Mouse (Mus musculus) heart, embryonic 13.5 days (tissue): ENCODE data around the gene Prkar2a. TPM values are rescaled to one million over a fixed set of nuclear protein-coding genes. Genes with fewer than 3 reads are reported as not detected.

Experiments used
- ATAC-seq: fragments of 200-750 bp; cut with Nextera tagmentation; 2 replicates; pipeline ENCODE4 v1.8.0; 2017; ENCODE audit warnings: moderate TSS enrichment; ENCODE audit not compliant: insufficient number of reproducible peaks, low FRiP score, low TSS enrichment; ENCODE audit errors: extremely low read depth
- H3K27ac ChIP-seq: fragments of 300-500 bp; sonication (generic); replicated peaks from 2 replicates; pipeline ENCODE4 v1.5.1; 2015; ENCODE audit warnings: moderate library complexity, mild to moderate bottlenecking, inconsistent platforms
- H3K27me3 ChIP-seq: fragments of 300-500 bp; sonication (generic); replicated peaks from 2 replicates; pipeline ENCODE4 v1.6.1; 2015; ENCODE audit warnings: mild to moderate bottlenecking, inconsistent platforms
- H3K36me3 ChIP-seq: fragments of 300-500 bp; sonication (generic); 2 replicates; pipeline ENCODE4 v1.6.1; 2015; ENCODE audit warnings: mild to moderate bottlenecking, inconsistent platforms
- H3K4me1 ChIP-seq: fragments of 300-500 bp; sonication (generic); 2 replicates; pipeline ENCODE4 v1.6.1; 2015; ENCODE audit warnings: inconsistent platforms
- H3K4me2 ChIP-seq: fragments of 300-500 bp; sonication (generic); 2 replicates; pipeline ENCODE4 v1.6.1; 2015; ENCODE audit warnings: inconsistent platforms, mild to moderate bottlenecking, moderate library complexity
- H3K4me3 ChIP-seq: fragments of 300-500 bp; sonication (generic); 2 replicates; pipeline ENCODE4 v1.5.1; 2015; ENCODE audit warnings: moderate library complexity, mild to moderate bottlenecking, inconsistent platforms
- H3K9ac ChIP-seq: fragments of 300-500 bp; sonication (generic); 2 replicates; pipeline ENCODE4 v1.6.1; 2015; ENCODE audit warnings: inconsistent platforms, mild to moderate bottlenecking, moderate library complexity
- H3K9me3 ChIP-seq: fragments of 300-500 bp; sonication (generic); 2 replicates; pipeline ENCODE4 v1.6.1; 2016; ENCODE audit warnings: inconsistent platforms
- WGBS: fragments of 180-500 bp; shearing (Covaris S2); methylation state at CpG from one replicate; pipeline ENCODE4 v1.1.7; 2015; ENCODE audit warnings: mixed read lengths; 5-methylcytosine and 5-hydroxymethylcytosine counted together
- polyA plus RNA-seq: library from polyadenylated mRNA; unstranded; fragments of >200 nt; fragmentation: Nextera tagmentation; extraction: Ambion mirVana; gene quantifications from 2 replicates; pipeline ENCODE4 v1.2.1, GENCODE M21; 2015

Gene Prkar2a
- polyA plus RNA-seq, 1 experiment from 2014 or later, result 26.8 TPM

- Histone ChIP-seq H3K27ac (no peak overlapping the region), H3K4me2 (no peak overlapping the region), H3K4me3 (no peak overlapping the region), H3K9me3 (no peaks in the 10 kb centered on the region), H3K4me1 (peaks cover 13% of the 10 kb centered on the region), H3K9ac (no peak overlapping the region), H3K36me3 (no peaks in the 10 kb centered on the region), H3K27me3 (no peaks in the 10 kb centered on the region)
- WGBS, result 75% methylated on average over 3 of the region's 3 CpGs
- ATAC-seq, result no peak
Observed at GRCm38 (mm10) chr9:108753976-108754375, 64.9 kb downstream of the Prkar2a start.

GRCm38 (mm10) chr9:108754423-108754822, 65.3 kb downstream of the Prkar2a start:
- Histone ChIP-seq H3K27ac (no peak overlapping the region), H3K9ac (no peak overlapping the region), H3K9me3 (no peaks in the 10 kb centered on the region), H3K36me3 (no peaks in the 10 kb centered on the region), H3K4me2 (no peak overlapping the region), H3K4me3 (no peak overlapping the region), H3K4me1 (peaks cover 9% of the 10 kb centered on the region), H3K27me3 (no peaks in the 10 kb centered on the region)
- no peak for ATAC-seq
- WGBS, result 80% methylated on average over 5 of the region's 5 CpGs

- Histone ChIP-seq H3K27ac (no peak overlapping the region), H3K4me2 (no peak overlapping the region), H3K36me3 (no peaks in the 10 kb centered on the region), H3K27me3 (no peaks in the 10 kb centered on the region), H3K9me3 (peaks cover 4% of the 10 kb centered on the region; the same call in 1 of the 2 replicates), H3K9ac (no peak overlapping the region), H3K4me3 (no peak overlapping the region), H3K4me1 (peaks cover 6% of the 10 kb centered on the region; the same call in 1 of the 2 replicates)
- 39% methylated on average over 6 of the region's 6 CpGs for WGBS
- ATAC-seq, result no peak
Observed at GRCm38 (mm10) chr9:108757406-108757805, 68.3 kb downstream of the Prkar2a start.

DNA sequence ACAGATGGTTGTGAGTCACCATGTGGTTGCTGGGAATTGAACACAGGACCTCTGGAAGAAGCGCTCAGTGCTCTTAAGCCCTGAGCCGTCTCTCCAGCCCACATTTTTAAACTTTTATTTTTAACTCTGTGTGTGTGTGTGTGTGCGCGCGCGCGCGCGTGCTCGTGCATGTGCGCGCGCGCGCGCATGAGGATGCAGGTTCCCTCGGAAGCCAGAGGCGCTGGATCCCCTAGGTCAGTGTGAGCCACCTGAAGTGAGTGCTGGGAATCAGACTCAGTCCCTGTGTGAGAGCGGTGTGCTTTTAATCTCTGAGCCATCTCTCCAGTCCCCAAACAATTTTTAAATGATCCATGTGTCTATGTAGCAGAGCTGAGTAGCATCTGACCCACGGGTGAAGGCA, 70.0 kb downstream of the Prkar2a start:
- Histone ChIP-seq H3K9me3 (peaks cover 4% of the 10 kb centered on the region; the same call in 1 of the 2 replicates), H3K4me1 (peaks cover 6% of the 10 kb centered on the region; the same call in 1 of the 2 replicates), H3K9ac (no peak overlapping the region), H3K36me3 (no peaks in the 10 kb centered on the region), H3K27ac (no peak overlapping the region), H3K4me3 (no peak overlapping the region), H3K27me3 (no peaks in the 10 kb centered on the region), H3K4me2 (no peak overlapping the region)
- 92% methylated on average over 20 of the region's 20 CpGs for WGBS
- no peak for ATAC-seq

GRCm38 (mm10) chr9:108759805-108760204, 70.7 kb downstream of the Prkar2a start:
- 53% methylated on average over 2 of the region's 2 CpGs for WGBS
- ATAC-seq, result no peak
- Histone ChIP-seq H3K9me3 (peaks cover 4% of the 10 kb centered on the region; the same call in 1 of the 2 replicates), H3K4me1 (peaks cover 6% of the 10 kb centered on the region; the same call in 1 of the 2 replicates), H3K4me2 (no peak overlapping the region), H3K36me3 (no peaks in the 10 kb centered on the region), H3K27ac (no peak overlapping the region), H3K27me3 (no peaks in the 10 kb centered on the region), H3K9ac (no peak overlapping the region), H3K4me3 (no peak overlapping the region)

DNA sequence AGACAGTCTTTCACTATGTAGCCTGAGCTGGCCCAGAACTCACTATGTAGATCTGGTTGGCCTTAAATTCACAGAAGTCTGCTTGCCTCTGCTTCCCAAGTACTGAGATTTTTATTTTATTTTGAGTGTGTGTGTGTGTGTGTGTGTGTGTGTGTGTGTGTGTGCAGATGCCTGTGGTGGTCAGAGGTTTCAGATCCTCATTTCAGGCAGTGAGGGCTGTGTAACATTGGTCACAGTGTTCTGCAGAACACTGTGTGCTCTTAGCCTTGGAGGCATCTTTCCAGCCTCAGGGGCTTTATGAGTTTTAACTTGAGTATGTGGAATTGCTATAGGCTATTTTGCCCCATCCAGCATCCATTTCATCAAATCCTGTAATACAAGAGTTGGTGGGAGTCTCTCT, 72.4 kb downstream of the Prkar2a start:
- H3K9ac ChIP-seq, result no peak overlapping the region
- H3K36me3 ChIP-seq, result no peaks in the 10 kb centered on the region
- peaks cover 6% of the 10 kb centered on the region; the same call in 1 of the 2 replicates for H3K4me1 ChIP-seq
- no peak overlapping the region for H3K27ac ChIP-seq
- H3K4me2 ChIP-seq, result no peak overlapping the region
- no peak overlapping the region for H3K4me3 ChIP-seq
- no peak for ATAC-seq
- peaks cover 4% of the 10 kb centered on the region; the same call in 1 of the 2 replicates for H3K9me3 ChIP-seq
- H3K27me3 ChIP-seq, result 0 out of 2 replicates have a peak, but pooled peaks cover 2% of the 10 kb centered on the region

DNA sequence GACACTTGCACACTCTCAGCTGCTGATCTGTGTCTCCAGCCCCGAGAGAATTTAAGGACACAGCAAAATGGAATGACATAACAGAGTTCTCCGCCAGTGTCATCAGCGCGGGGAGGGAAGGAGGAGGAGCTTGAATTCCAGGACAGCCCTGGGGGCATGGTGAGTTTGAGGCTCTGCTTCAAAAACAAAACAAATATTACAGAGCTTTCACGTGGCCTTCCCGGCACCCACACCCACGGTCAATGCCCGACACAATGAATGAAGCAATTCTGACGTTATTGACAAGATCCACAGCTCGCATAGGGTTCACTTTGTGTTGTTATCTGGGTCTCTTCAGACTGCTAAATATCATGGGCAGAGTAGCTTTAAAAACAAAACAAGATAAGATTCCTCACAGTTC, 75.9 kb downstream of the Prkar2a start:
- 53% methylated on average over 10 of the region's 10 CpGs for WGBS

GRCm38 (mm10) chr9:108776614-108777013, 87.5 kb downstream of the Prkar2a start:
- H3K9me3 ChIP-seq, result peaks cover 11% of the 10 kb centered on the region
- H3K4me3 ChIP-seq, result no peak overlapping the region
- 0 out of 2 replicates have a peak, but pooled peaks cover 2% of the 10 kb centered on the region for H3K27me3 ChIP-seq
- WGBS, result 76% methylated on average over 4 of the region's 4 CpGs
- H3K4me1 ChIP-seq, result peaks cover 9% of the 10 kb centered on the region
- H3K27ac ChIP-seq, result no peak overlapping the region
- no peak overlapping the region for H3K4me2 ChIP-seq
- no peaks in the 10 kb centered on the region for H3K36me3 ChIP-seq
- no peak for ATAC-seq
- H3K9ac ChIP-seq, result no peak overlapping the region

More for the DNA sequence above, 75.9 kb downstream of the Prkar2a start:
- Histone ChIP-seq H3K9me3 (no peaks in the 10 kb centered on the region), H3K4me2 (no peak overlapping the region), H3K9ac (no peak overlapping the region), H3K4me1 (no peaks in the 10 kb centered on the region), H3K4me3 (no peak overlapping the region), H3K27ac (no peak overlapping the region), H3K36me3 (no peaks in the 10 kb centered on the region), H3K27me3 (0 out of 2 replicates have a peak, but pooled peaks cover 2% of the 10 kb centered on the region)
- ATAC-seq, result no peak

DNA sequence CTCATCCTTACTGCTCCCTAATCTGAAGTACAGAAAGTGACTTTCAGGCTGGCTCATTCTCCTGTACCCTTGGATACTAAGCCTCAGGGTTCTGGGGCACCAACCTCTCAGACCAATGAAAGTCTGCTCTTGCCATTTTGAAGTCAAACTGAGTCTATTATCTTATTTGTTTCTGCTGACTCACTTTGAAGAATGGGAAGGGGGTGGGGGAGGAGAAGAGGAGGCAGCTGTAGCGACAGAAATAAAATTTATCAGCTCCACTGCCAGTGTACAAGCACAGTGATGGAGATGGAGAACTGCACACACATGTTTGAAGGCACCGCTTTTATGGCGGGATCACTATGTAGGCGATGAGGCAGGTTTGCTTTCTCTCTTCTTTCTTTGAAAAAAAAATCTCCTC, 88.2 kb downstream of the Prkar2a start:
- H3K4me3 ChIP-seq, result no peak overlapping the region
- ATAC-seq, result no peak
- H3K4me1 ChIP-seq, result peaks cover 12% of the 10 kb centered on the region
- H3K36me3 ChIP-seq, result no peaks in the 10 kb centered on the region
- H3K9me3 ChIP-seq, result peaks cover 9% of the 10 kb centered on the region
- H3K4me2 ChIP-seq, result no peak overlapping the region
- no peak overlapping the region for H3K9ac ChIP-seq
- H3K27ac ChIP-seq, result no peak overlapping the region
- WGBS, result 66% methylated on average over 4 of the region's 4 CpGs
- H3K27me3 ChIP-seq, result no peaks in the 10 kb centered on the region

DNA sequence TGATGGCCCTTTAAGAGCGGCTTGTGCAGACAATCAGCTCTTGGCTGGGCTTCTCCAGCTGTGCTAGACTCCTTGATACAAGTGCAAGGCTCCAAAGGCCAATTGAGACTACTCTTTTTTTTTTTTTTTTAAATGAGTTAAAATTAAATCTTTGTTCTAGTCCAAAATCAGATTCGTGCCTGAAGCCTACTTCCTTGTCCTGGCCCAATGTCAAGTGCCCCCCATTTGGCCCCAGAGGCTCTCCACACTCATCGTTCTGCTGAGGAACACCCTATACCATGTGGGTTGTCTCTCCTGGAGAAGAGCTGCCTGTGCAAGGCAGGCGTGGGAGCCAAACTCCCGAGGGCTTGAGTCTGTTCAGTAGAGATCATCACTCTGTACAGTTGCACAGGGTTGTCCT, 91.8 kb downstream of the Prkar2a start:
- Histone ChIP-seq H3K9me3 (no peaks in the 10 kb centered on the region), H3K36me3 (peaks cover under 1% of the 10 kb centered on the region; the same call in 1 of the 2 replicates), H3K4me2 (no peak overlapping the region), H3K4me1 (peaks cover 28% of the 10 kb centered on the region), H3K27me3 (no peaks in the 10 kb centered on the region), H3K9ac (no peak overlapping the region), H3K4me3 (no peak overlapping the region), H3K27ac (no peak overlapping the region)
- 49% methylated on average over 5 of the region's 5 CpGs for WGBS
- no peak for ATAC-seq

DNA sequence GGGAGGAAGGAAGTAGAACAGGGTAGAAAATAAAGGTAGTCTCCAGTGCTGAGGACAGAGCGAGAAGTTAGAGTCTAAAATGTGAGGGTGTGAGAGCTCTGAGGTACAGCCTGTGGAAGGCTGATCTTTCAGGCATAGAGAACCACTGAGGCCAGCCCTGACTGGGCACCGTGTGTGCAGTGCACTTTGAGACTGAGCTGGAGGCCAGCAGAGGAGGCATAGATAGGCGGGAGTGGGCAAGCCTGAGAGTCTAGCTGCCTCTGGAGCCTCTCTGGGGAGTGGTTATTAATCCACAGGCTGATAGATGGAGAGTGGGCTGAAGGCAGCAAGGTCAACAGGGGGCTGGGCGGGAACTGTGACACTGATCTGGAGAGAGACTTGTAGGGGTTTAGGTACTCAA, 92.8 kb downstream of the Prkar2a start:
- Histone ChIP-seq H3K4me3 (no peak overlapping the region), H3K4me1 (peaks cover 37% of the 10 kb centered on the region), H3K4me2 (no peak overlapping the region), H3K27me3 (no peaks in the 10 kb centered on the region), H3K27ac (no peak overlapping the region), H3K36me3 (peaks cover 7% of the 10 kb centered on the region), H3K9ac (no peak overlapping the region), H3K9me3 (no peaks in the 10 kb centered on the region)
- WGBS, result 49% methylated on average over 4 of the region's 4 CpGs
- no peak for ATAC-seq

DNA sequence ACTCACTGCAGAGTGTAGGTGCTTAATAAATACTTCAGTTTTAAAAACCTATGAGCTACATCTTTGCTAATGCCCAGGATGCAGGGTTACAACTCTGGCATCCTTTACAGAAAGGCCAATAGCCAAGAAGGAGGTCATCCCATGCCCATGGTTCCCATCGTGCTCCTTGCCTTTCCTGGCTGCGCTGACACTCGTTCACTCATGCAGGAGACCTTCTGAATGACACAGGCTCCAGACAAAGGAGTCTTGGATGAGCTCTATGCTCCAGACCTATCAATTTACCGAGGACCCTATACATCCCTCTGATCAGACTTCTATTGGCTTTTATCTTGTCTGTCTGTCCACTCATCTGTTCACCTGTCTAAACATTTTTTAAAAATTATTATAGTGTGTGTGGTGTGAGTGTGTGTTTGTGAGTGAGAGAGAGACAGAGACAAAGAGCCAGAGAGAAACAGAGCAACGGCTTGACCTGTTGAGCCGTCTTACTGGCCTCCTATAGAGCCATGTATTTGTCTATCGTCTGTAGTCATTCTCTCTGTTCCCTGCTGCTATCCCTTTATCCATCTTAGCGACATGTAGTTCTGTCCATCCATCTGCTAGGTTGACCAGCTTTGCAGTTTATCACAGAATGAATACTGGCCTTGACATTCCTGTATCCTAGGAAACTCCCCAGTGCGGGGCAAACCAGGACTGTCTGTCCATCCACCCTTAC, 93.9 kb downstream of the Prkar2a start:
- H3K27ac ChIP-seq, result peak overlapping the region; percentile 39; the same call in 1 of the 2 replicates
- H3K36me3 ChIP-seq, result peaks cover 12% of the 10 kb centered on the region

More for the DNA sequence above, 93.9 kb downstream of the Prkar2a start:
- H3K4me2 ChIP-seq, result peak overlapping the region; percentile 88
- H3K4me3 ChIP-seq, result peak overlapping the region; percentile 90
- H3K4me1 ChIP-seq, result peaks cover 47% of the 10 kb centered on the region
- no peaks in the 10 kb centered on the region for H3K27me3 ChIP-seq
- H3K9me3 ChIP-seq, result no peaks in the 10 kb centered on the region
- peak overlapping the region; percentile 99 for H3K9ac ChIP-seq
- WGBS, result 33% methylated on average over 9 of the region's 9 CpGs
- no peak; the same call in 1 of the 2 replicates for ATAC-seq
